Mouse (Mus musculus): Measurements from ENCODE around the gene Pou2f3. TPM values are rescaled to one million over a fixed set of nuclear protein-coding genes. Genes with fewer than 3 reads are reported as not detected.

Pou2f3 gene
- total and polyA plus RNA-seq, 3 experiments, result 0.05 TPM; not detected in 2

GRCm38 (mm10) chr9:43234496-43234895, 24.3 kb upstream of the Pou2f3 start:
- peaks cover 89% of the 10 kb centered on the region for H3K4me1 ChIP-seq (ENCODE audit: insufficient read depth, low read depth, low read length)
- H3K36me3 ChIP-seq (replicated peaks), result peaks cover 77% of the 10 kb centered on the region
- DNase-seq (ENCODE audit: low spot score) (peak; percentile 63), ATAC-seq (ENCODE audit: extremely low read depth, insufficient number of reproducible peaks, low FRiP score, poor library complexity, severe bottlenecking) (peak; percentile 90)
- peak overlapping the region; percentile 37; the same call in 1 of the 2 replicates for H3K4me3 ChIP-seq (ENCODE audit: low read depth, low read length)
- H3K9me3 ChIP-seq (replicated peaks), result no peaks in the 10 kb centered on the region; the same call in 1 of the 2 replicates
- no peaks in the 10 kb centered on the region for H3K27me3 ChIP-seq (ENCODE audit: insufficient read depth, low read length)
- TF ChIP-seq TAL1 (conservative IDR thresholded peaks at IDR 0.05; ENCODE audit: low read depth, low read length) (peak; percentile 85), CTCF (IDR thresholded peaks at IDR 0.05; ENCODE audit: low read depth, low read length) (no peak)

GRCm38 (mm10) chr9:43233515-43233914, 23.3 kb upstream of the Pou2f3 start:
- ATAC-seq (ENCODE audit: extremely low read depth, insufficient number of reproducible peaks, low FRiP score, poor library complexity, severe bottlenecking) (no peak), DNase-seq (ENCODE audit: low spot score) (no peak)
- TF ChIP-seq GATA2 (IDR thresholded peaks at IDR 0.05; ENCODE audit: borderline replicate concordance, low read depth, low read length) (no peak), POLR2AphosphoS5 (IDR thresholded peaks at IDR 0.05; ENCODE audit: insufficient replicate concordance, low read depth, low read length) (no peak), CTCF (IDR thresholded peaks at IDR 0.05; ENCODE audit: low read depth, low read length) (no peak), GATA1 (IDR thresholded peaks at IDR 0.05; ENCODE audit: borderline replicate concordance, low read length) (no peak), TAL1 (conservative IDR thresholded peaks at IDR 0.05; ENCODE audit: low read depth, low read length) (no peak)
- Histone ChIP-seq H3K36me3 (replicated peaks) (peaks cover 87% of the 10 kb centered on the region), H3K4me3 (ENCODE audit: low read depth, low read length) (no peak overlapping the region), H3K9me3 (replicated peaks) (no peaks in the 10 kb centered on the region), H3K27me3 (ENCODE audit: insufficient read depth, low read length) (no peaks in the 10 kb centered on the region), H3K4me1 (ENCODE audit: insufficient read depth, low read depth, low read length) (peaks cover 96% of the 10 kb centered on the region)

- no peak overlapping the region; the same call in 1 of the 2 replicates for H3K4me3 ChIP-seq (ENCODE audit: low read depth, low read length)
- DNase-seq (ENCODE audit: low spot score) (no peak), ATAC-seq (ENCODE audit: extremely low read depth, insufficient number of reproducible peaks, low FRiP score, poor library complexity, severe bottlenecking) (no peak)
- no peaks in the 10 kb centered on the region for H3K27me3 ChIP-seq (ENCODE audit: insufficient read depth, low read length)
- H3K36me3 ChIP-seq (replicated peaks), result peaks cover 87% of the 10 kb centered on the region
- TF ChIP-seq GATA1 (IDR thresholded peaks at IDR 0.05; ENCODE audit: borderline replicate concordance, low read length) (no peak), GATA2 (IDR thresholded peaks at IDR 0.05; ENCODE audit: borderline replicate concordance, low read depth, low read length) (no peak), TAL1 (conservative IDR thresholded peaks at IDR 0.05; ENCODE audit: low read depth, low read length) (no peak), POLR2AphosphoS5 (IDR thresholded peaks at IDR 0.05; ENCODE audit: insufficient replicate concordance, low read depth, low read length) (no peak), CTCF (IDR thresholded peaks at IDR 0.05; ENCODE audit: low read depth, low read length) (no peak)
- no peaks in the 10 kb centered on the region for H3K9me3 ChIP-seq (replicated peaks)
- peaks cover 96% of the 10 kb centered on the region for H3K4me1 ChIP-seq (ENCODE audit: insufficient read depth, low read depth, low read length)
These were observed 22.9 kb upstream of the Pou2f3 start for GRCm38 (mm10) chr9:43233044-43233443.

- Histone ChIP-seq H3K4me3 (ENCODE audit: low read depth, low read length) (peak overlapping the region; percentile 39; the same call in 1 of the 2 replicates), H3K27me3 (ENCODE audit: insufficient read depth, low read length) (no peaks in the 10 kb centered on the region), H3K9me3 (replicated peaks) (no peaks in the 10 kb centered on the region), H3K4me1 (ENCODE audit: insufficient read depth, low read depth, low read length) (peaks cover 96% of the 10 kb centered on the region), H3K36me3 (replicated peaks) (peaks cover 87% of the 10 kb centered on the region)
- TF ChIP-seq GATA1 (IDR thresholded peaks at IDR 0.05; ENCODE audit: borderline replicate concordance, low read length), result no peak
- no peak for TF ChIP-seq POLR2AphosphoS5 (IDR thresholded peaks at IDR 0.05; ENCODE audit: insufficient replicate concordance, low read depth, low read length)
- TF ChIP-seq TAL1 (conservative IDR thresholded peaks at IDR 0.05; ENCODE audit: low read depth, low read length), result no peak
- no peak for TF ChIP-seq GATA2 (IDR thresholded peaks at IDR 0.05; ENCODE audit: borderline replicate concordance, low read depth, low read length)
- TF ChIP-seq CTCF (IDR thresholded peaks at IDR 0.05; ENCODE audit: low read depth, low read length), result no peak
- no peak for DNase-seq (ENCODE audit: low spot score)
- ATAC-seq (ENCODE audit: extremely low read depth, insufficient number of reproducible peaks, low FRiP score, poor library complexity, severe bottlenecking), result no peak
These were observed 22.1 kb upstream of the Pou2f3 start for GRCm38 (mm10) chr9:43232286-43232685.

- peak overlapping the region; percentile 51 for H3K4me3 ChIP-seq (ENCODE audit: low read depth, low read length)
- H3K27me3 ChIP-seq (ENCODE audit: insufficient read depth, low read length), result no peaks in the 10 kb centered on the region
- peaks cover 87% of the 10 kb centered on the region for H3K36me3 ChIP-seq (replicated peaks)
- H3K9me3 ChIP-seq (replicated peaks), result no peaks in the 10 kb centered on the region
- no peak for DNase-seq (ENCODE audit: low spot score)
- no peak for TF ChIP-seq GATA2 (IDR thresholded peaks at IDR 0.05; ENCODE audit: borderline replicate concordance, low read depth, low read length)
- no peak for TF ChIP-seq POLR2AphosphoS5 (IDR thresholded peaks at IDR 0.05; ENCODE audit: insufficient replicate concordance, low read depth, low read length)
- TF ChIP-seq TAL1 (conservative IDR thresholded peaks at IDR 0.05; ENCODE audit: low read depth, low read length), result no peak
- TF ChIP-seq CTCF (IDR thresholded peaks at IDR 0.05; ENCODE audit: low read depth, low read length), result no peak
- no peak for TF ChIP-seq GATA1 (IDR thresholded peaks at IDR 0.05; ENCODE audit: borderline replicate concordance, low read length)
- H3K4me1 ChIP-seq (ENCODE audit: insufficient read depth, low read depth, low read length), result peaks cover 96% of the 10 kb centered on the region
- no peak for ATAC-seq (ENCODE audit: extremely low read depth, insufficient number of reproducible peaks, low FRiP score, poor library complexity, severe bottlenecking)
These were observed 21.6 kb upstream of the Pou2f3 start for GRCm38 (mm10) chr9:43231805-43232204.

- TF ChIP-seq GATA1 (IDR thresholded peaks at IDR 0.05; ENCODE audit: borderline replicate concordance, low read length) (no peak), TAL1 (conservative IDR thresholded peaks at IDR 0.05; ENCODE audit: low read depth, low read length) (no peak), GATA2 (IDR thresholded peaks at IDR 0.05; ENCODE audit: borderline replicate concordance, low read depth, low read length) (no peak), POLR2AphosphoS5 (IDR thresholded peaks at IDR 0.05; ENCODE audit: insufficient replicate concordance, low read depth, low read length) (no peak), CTCF (IDR thresholded peaks at IDR 0.05; ENCODE audit: low read depth, low read length) (no peak)
- H3K27me3 ChIP-seq (ENCODE audit: insufficient read depth, low read length), result no peaks in the 10 kb centered on the region
- no peak overlapping the region; the same call in 1 of the 2 replicates for H3K4me3 ChIP-seq (ENCODE audit: low read depth, low read length)
- H3K9me3 ChIP-seq (replicated peaks), result no peaks in the 10 kb centered on the region
- peaks cover 93% of the 10 kb centered on the region for H3K4me1 ChIP-seq (ENCODE audit: insufficient read depth, low read depth, low read length)
- no peak for DNase-seq (ENCODE audit: low spot score)
- peaks cover 84% of the 10 kb centered on the region for H3K36me3 ChIP-seq (replicated peaks)
- no peak for ATAC-seq (ENCODE audit: extremely low read depth, insufficient number of reproducible peaks, low FRiP score, poor library complexity, severe bottlenecking)
These were observed 20.7 kb upstream of the Pou2f3 start for GRCm38 (mm10) chr9:43230886-43231285.
